Mouse (Mus musculus) intestine, embryonic 16.5 days (tissue): ENCODE data around the gene Gm28048. TPM values are rescaled to one million over a fixed set of nuclear protein-coding genes. Genes with fewer than 3 reads are reported as not detected.
A peak's percentile ranks its signal among the peaks of the same experiment; 100 is the strongest.

ENCODE experiments used
- ATAC-seq: fragments of 200-750 bp; cut with Nextera tagmentation; 2 replicates; pipeline ENCODE4 v1.8.0; 2017; ENCODE audit warnings: moderate TSS enrichment, moderate library complexity
- H3K27ac ChIP-seq: fragments of 300-500 bp; sonication (generic); 2 replicates; pipeline ENCODE4 v1.5.1; 2014; ENCODE audit warnings: mild to moderate bottlenecking, low read length
- H3K27me3 ChIP-seq: fragments of 300-500 bp; sonication (generic); replicated peaks from 2 replicates; pipeline ENCODE4 v1.6.1; 2014; ENCODE audit warnings: low read length, control low read depth, mixed read lengths; ENCODE audit not compliant: control insufficient read depth, insufficient read depth
- H3K36me3 ChIP-seq: fragments of 300-500 bp; sonication (generic); 2 replicates; pipeline ENCODE4 v1.6.1; 2014; ENCODE audit warnings: low read length, control low read depth; ENCODE audit not compliant: control insufficient read depth, insufficient read depth
- H3K4me1 ChIP-seq: fragments of 300-500 bp; sonication (generic); 2 replicates; pipeline ENCODE4 v1.6.1; 2014; ENCODE audit warnings: low read length, control low read depth, mixed read lengths; ENCODE audit not compliant: control insufficient read depth, insufficient read depth
- H3K4me2 ChIP-seq: fragments of 300-500 bp; sonication (generic); 2 replicates; pipeline ENCODE4 v1.6.1; 2014; ENCODE audit warnings: low read depth, low read length, control low read depth
- H3K4me3 ChIP-seq: fragments of 300-500 bp; sonication (generic); 2 replicates; pipeline ENCODE4 v1.5.1; 2014; ENCODE audit warnings: mild to moderate bottlenecking, low read length
- H3K9ac ChIP-seq: fragments of 300-500 bp; sonication (generic); 2 replicates; pipeline ENCODE4 v1.6.1; 2014; ENCODE audit warnings: low read depth, low read length
- H3K9me3 ChIP-seq: fragments of 300-500 bp; sonication (generic); 2 replicates; pipeline ENCODE4 v1.6.1; 2016; ENCODE audit warnings: low read length, control low read depth; ENCODE audit not compliant: control insufficient read depth
- WGBS: fragments of 180-500 bp; shearing (Covaris S2); extraction: QIAGEN DNeasy Blood & Tissue Kit; methylation state at CpG from one replicate; pipeline ENCODE4 v1.1.7; 2014; 5-methylcytosine and 5-hydroxymethylcytosine counted together
- polyA plus RNA-seq: library from polyadenylated mRNA; unstranded; fragments of >200 nt; fragmentation: Nextera tagmentation; extraction: Ambion mirVana; gene quantifications from 2 replicates; pipeline ENCODE4 v1.2.1, GENCODE M21; 2015

Gene Gm28048
- polyA plus RNA-seq, 1 experiment from 2014 or later, result 11.2 TPM

GRCm38 (mm10) chr11:22891876-22892275 lies 90.0 kb downstream of the Gm28048 start:
- Histone ChIP-seq H3K27me3 (no peaks in the 10 kb centered on the region), H3K27ac (no peak overlapping the region), H3K9ac (no peak overlapping the region), H3K36me3 (no peaks in the 10 kb centered on the region), H3K4me1 (no peaks in the 10 kb centered on the region), H3K9me3 (no peaks in the 10 kb centered on the region), H3K4me3 (no peak overlapping the region), H3K4me2 (no peak overlapping the region)
- WGBS, result 77% methylated on average over 7 of the region's 7 CpGs
- ATAC-seq, result peak; percentile 91

GRCm38 (mm10) chr11:22891242-22891641 lies 90.6 kb downstream of the Gm28048 start:
- no peak overlapping the region for H3K9ac ChIP-seq
- H3K4me3 ChIP-seq, result no peak overlapping the region
- no peaks in the 10 kb centered on the region for H3K9me3 ChIP-seq
- H3K4me1 ChIP-seq, result no peaks in the 10 kb centered on the region
- 83% methylated on average over 9 of the region's 9 CpGs for WGBS
- no peak overlapping the region for H3K27ac ChIP-seq
- no peaks in the 10 kb centered on the region for H3K27me3 ChIP-seq
- no peaks in the 10 kb centered on the region for H3K36me3 ChIP-seq
- no peak overlapping the region for H3K4me2 ChIP-seq
- peak; percentile 24 for ATAC-seq

GRCm38 (mm10) chr11:22889224-22889623 lies 92.7 kb downstream of the Gm28048 start:
- Histone ChIP-seq H3K36me3 (no peaks in the 10 kb centered on the region), H3K9ac (no peak overlapping the region), H3K27ac (no peak overlapping the region), H3K9me3 (no peaks in the 10 kb centered on the region), H3K4me1 (no peaks in the 10 kb centered on the region), H3K4me3 (no peak overlapping the region), H3K27me3 (no peaks in the 10 kb centered on the region), H3K4me2 (no peak overlapping the region)
- 92% methylated on average over 3 of the region's 3 CpGs for WGBS
- no peak for ATAC-seq

DNA sequence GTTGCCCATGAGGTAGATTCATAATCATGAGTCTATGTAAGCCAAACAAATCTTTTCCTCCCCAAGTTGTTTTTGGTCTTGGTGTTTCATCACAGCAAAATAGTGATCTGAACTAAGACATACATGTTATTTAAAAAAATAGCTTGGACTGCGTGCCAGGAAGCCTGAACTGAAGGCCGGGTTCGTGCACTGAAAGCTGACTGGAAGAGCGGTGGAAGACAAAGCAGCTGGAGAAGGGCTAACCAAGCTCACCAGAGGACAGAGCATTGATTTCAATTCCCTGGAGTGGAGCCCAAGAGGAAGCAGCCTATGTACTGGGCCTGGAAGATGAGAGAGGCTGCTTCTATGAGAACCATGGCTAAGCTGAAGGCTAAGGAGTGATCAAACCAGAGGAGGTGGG lies 94.9 kb downstream of the Gm28048 start:
- H3K27ac ChIP-seq, result no peak overlapping the region
- H3K9me3 ChIP-seq, result no peaks in the 10 kb centered on the region
- H3K9ac ChIP-seq, result no peak overlapping the region
- no peak for ATAC-seq
- H3K36me3 ChIP-seq, result no peaks in the 10 kb centered on the region
- H3K4me3 ChIP-seq, result no peak overlapping the region
- no peaks in the 10 kb centered on the region for H3K27me3 ChIP-seq
- no peak overlapping the region for H3K4me2 ChIP-seq
- WGBS, result 86% methylated on average over 4 of the region's 4 CpGs
- H3K4me1 ChIP-seq, result 0 out of 2 replicates have a peak, but pooled peaks cover 2% of the 10 kb centered on the region

GRCm38 (mm10) chr11:22885350-22885749 lies 96.5 kb downstream of the Gm28048 start:
- H3K27me3 ChIP-seq, result no peaks in the 10 kb centered on the region
- H3K9ac ChIP-seq, result no peak overlapping the region
- H3K9me3 ChIP-seq, result no peaks in the 10 kb centered on the region
- H3K4me3 ChIP-seq, result no peak overlapping the region
- WGBS, result 90% methylated on average over 1 of the region's 1 CpGs
- H3K36me3 ChIP-seq, result no peaks in the 10 kb centered on the region
- H3K27ac ChIP-seq, result no peak overlapping the region
- H3K4me1 ChIP-seq, result peaks cover 6% of the 10 kb centered on the region; the same call in 1 of the 2 replicates
- ATAC-seq, result no peak
- H3K4me2 ChIP-seq, result no peak overlapping the region

GRCm38 (mm10) chr11:22883676-22884075 lies 98.2 kb downstream of the Gm28048 start:
- no peak overlapping the region for H3K9ac ChIP-seq
- ATAC-seq, result peak; percentile 92
- no peaks in the 10 kb centered on the region for H3K36me3 ChIP-seq
- 50% methylated on average over 2 of the region's 2 CpGs for WGBS
- no peak overlapping the region for H3K4me2 ChIP-seq
- H3K27me3 ChIP-seq, result no peaks in the 10 kb centered on the region
- H3K4me1 ChIP-seq, result peaks cover 6% of the 10 kb centered on the region; the same call in 1 of the 2 replicates
- H3K27ac ChIP-seq, result peak overlapping the region; percentile 30
- H3K4me3 ChIP-seq, result no peak overlapping the region
- no peaks in the 10 kb centered on the region for H3K9me3 ChIP-seq

GRCm38 (mm10) chr11:22882926-22883325 lies 99.0 kb downstream of the Gm28048 start:
- H3K27ac ChIP-seq, result peak overlapping the region; percentile 30; the same call in 1 of the 2 replicates
- ATAC-seq, result 0 out of 2 replicates have a peak, but pooled peaks have one; percentile 19

DNA sequence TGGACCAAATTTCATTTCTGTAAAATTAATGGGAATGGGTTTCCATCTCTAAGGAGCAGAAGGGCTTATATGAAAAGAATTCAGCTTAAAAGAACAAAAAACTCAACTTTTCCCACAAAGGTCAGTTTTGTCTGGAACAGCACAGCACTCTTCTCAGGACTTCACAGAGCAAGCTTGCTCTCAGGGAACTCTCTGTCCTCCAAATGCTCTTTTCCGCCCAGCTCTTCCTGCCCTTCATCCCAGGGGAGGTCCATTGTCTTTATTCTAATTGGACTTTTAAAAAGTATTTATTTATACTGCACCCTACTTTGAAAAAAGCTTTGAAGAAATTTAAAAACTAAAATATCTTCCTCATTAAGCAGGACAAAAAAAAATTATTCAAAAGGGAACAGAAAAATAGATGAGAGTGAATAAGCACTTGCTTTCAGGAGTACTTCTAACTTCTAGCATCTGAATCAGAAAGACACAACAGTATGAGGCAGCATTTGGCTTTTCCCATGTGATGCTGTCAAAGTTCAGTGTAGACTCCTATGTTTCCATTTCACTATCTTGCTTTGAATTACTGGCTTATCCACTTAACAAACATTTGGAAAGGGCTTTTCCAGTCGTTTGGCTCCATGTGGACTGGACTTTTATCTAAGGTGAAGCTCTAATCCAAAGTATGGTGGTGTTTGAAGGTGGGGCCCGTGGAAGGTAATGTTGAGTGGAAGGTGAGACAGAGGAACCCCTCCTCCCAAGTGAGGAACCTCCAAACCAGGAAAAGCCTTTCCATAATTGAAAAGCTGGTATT lies 101.3 kb downstream of the Gm28048 start:
- no peaks in the 10 kb centered on the region for H3K9me3 ChIP-seq
- H3K4me1 ChIP-seq, result peaks cover 6% of the 10 kb centered on the region; the same call in 1 of the 2 replicates
- H3K27me3 ChIP-seq, result no peaks in the 10 kb centered on the region
- 56% methylated on average over 3 of the region's 3 CpGs for WGBS
- H3K4me2 ChIP-seq, result no peak overlapping the region
- no peak overlapping the region for H3K9ac ChIP-seq
- 0 out of 2 replicates have a peak, but pooled peaks have one; percentile 20 for ATAC-seq
- H3K4me3 ChIP-seq, result no peak overlapping the region
- no peaks in the 10 kb centered on the region for H3K36me3 ChIP-seq
- 0 out of 2 replicates have a peak overlapping the region, but pooled peaks have one; percentile 26 for H3K27ac ChIP-seq

More at GRCm38 (mm10) chr11:22882926-22883325, 99.0 kb downstream of the Gm28048 start:
- Histone ChIP-seq H3K9ac (no peak overlapping the region), H3K4me3 (no peak overlapping the region), H3K9me3 (no peaks in the 10 kb centered on the region), H3K4me2 (no peak overlapping the region), H3K27me3 (no peaks in the 10 kb centered on the region), H3K36me3 (no peaks in the 10 kb centered on the region), H3K4me1 (peaks cover 6% of the 10 kb centered on the region; the same call in 1 of the 2 replicates)

- H3K4me3 ChIP-seq, result no peak overlapping the region
- no peaks in the 10 kb centered on the region for H3K9me3 ChIP-seq
These were observed 102.2 kb downstream of the Gm28048 start for GRCm38 (mm10) chr11:22879645-22880044.

More at GRCm38 (mm10) chr11:22879645-22880044, 102.2 kb downstream of the Gm28048 start:
- no peaks in the 10 kb centered on the region for H3K36me3 ChIP-seq
- peaks cover 6% of the 10 kb centered on the region; the same call in 1 of the 2 replicates for H3K4me1 ChIP-seq
- H3K27ac ChIP-seq, result no peak overlapping the region
- WGBS, result 86% methylated on average over 4 of the region's 4 CpGs
- H3K4me2 ChIP-seq, result no peak overlapping the region
- H3K27me3 ChIP-seq, result no peaks in the 10 kb centered on the region
- H3K9ac ChIP-seq, result no peak overlapping the region
- no peak for ATAC-seq
